8 mouse cellular contexts compared by ENCODE assay signal in genomic region chrX:169685131-169685530, GRCm38 (mm10). TPM values are rescaled to one million over a fixed set of nuclear protein-coding genes. Genes with fewer than 3 reads are reported as not detected.
DNase-seq lines count a peak whose midpoint lies in the region; ATAC-seq and TF ChIP-seq lines count a peak whose summit lies in the region.

Gene Mid1, plus strand, starts transcription at chrX:169685199.

- H3K9me3 ChIP-seq in CH12.LX (replicated peaks; ENCODE audit: low read length): no peaks in the 10 kb centered on the region
- no peaks in the 10 kb centered on the region for H3K9me3 ChIP-seq in forebrain, embryonic 13.5 days (replicated peaks)
- no peaks in the 10 kb centered on the region for H3K9me3 ChIP-seq in hindbrain, embryonic 15.5 days
- H3K9me3 ChIP-seq in liver, embryonic 11.5 days (ENCODE audit: control insufficient read depth, low read length): no peaks in the 10 kb centered on the region
- H3K9me3 ChIP-seq in neural tube, embryonic 12.5 days: no peaks in the 10 kb centered on the region

- ATAC-seq in forebrain, embryonic 13.5 days: no peak
- ATAC-seq in hindbrain, embryonic 15.5 days (ENCODE audit: low FRiP score, low read depth): no peak
- 0 out of 2 replicates have a peak, but pooled peaks have one; percentile 31 for ATAC-seq in liver, embryonic 11.5 days (replicated peaks; ENCODE audit: low FRiP score)
- no peak for ATAC-seq in neural tube, embryonic 12.5 days (ENCODE audit: low FRiP score, low read depth)

- 19% methylated on average over 10 of the region's 10 CpGs for WGBS in forebrain, embryonic 13.5 days
- 23% methylated on average over 10 of the region's 10 CpGs for WGBS in hindbrain, embryonic 15.5 days
- 13% methylated on average over 8 of the region's 10 CpGs for WGBS in liver, embryonic 11.5 days
- 17% methylated on average over 10 of the region's 10 CpGs for WGBS in neural tube, embryonic 12.5 days

- no peak within 1 kb of the TSS for H3K4me3 ChIP-seq in CH12.LX (replicated peaks in 1 of 3; ENCODE audit: low read depth in 2 of 3, low read length in 2 of 3, poor library complexity in 1 of 3)
- peak within 1 kb of the TSS; percentile 22 for H3K4me3 ChIP-seq in forebrain, embryonic 13.5 days
- peak within 1 kb of the TSS; percentile 27 for H3K4me3 ChIP-seq in hindbrain, embryonic 15.5 days
- H3K4me3 ChIP-seq in liver, embryonic 11.5 days (ENCODE audit: low read depth, low read length): peak within 1 kb of the TSS; percentile 31
- H3K4me3 ChIP-seq in neural tube, embryonic 12.5 days: no peak within 1 kb of the TSS

- H3K4me1 ChIP-seq in CH12.LX (ENCODE audit: control insufficient read depth in 1 of 2, insufficient read depth in 2 of 2): peaks cover 0 to 11% of the 10 kb centered on the region in 2 experiments; a peak in 1 of 4 replicates
- no peaks in the 10 kb centered on the region for H3K4me1 ChIP-seq in forebrain, embryonic 13.5 days
- no peaks in the 10 kb centered on the region for H3K4me1 ChIP-seq in hindbrain, embryonic 15.5 days (replicated peaks)
- H3K4me1 ChIP-seq in liver, embryonic 11.5 days (replicated peaks; ENCODE audit: control insufficient read depth, insufficient read depth, low read length): no peaks in the 10 kb centered on the region
- no peaks in the 10 kb centered on the region for H3K4me1 ChIP-seq in neural tube, embryonic 12.5 days

- in situ Hi-C loops in CH12.LX (cut with MboI; ENCODE audit: low pct_ligation_motif_present, low pct_unique_long_range_greater_than_20kb, low sequenced_read_pairs): no loop called here

- dilution Hi-C loops in CH12.LX (cut with MboI; ENCODE audit: extremely low pct_ligation_motif_present, extremely low pct_unique_long_range_greater_than_20kb, low sequenced_read_pairs): no loop called here

- no peak within 1 kb of the TSS for H3K27ac ChIP-seq in CH12.LX (ENCODE audit: insufficient read depth, low read depth)
- H3K27ac ChIP-seq in forebrain, embryonic 13.5 days: no peak within 1 kb of the TSS
- H3K27ac ChIP-seq in hindbrain, embryonic 15.5 days (replicated peaks): no peak within 1 kb of the TSS
- H3K27ac ChIP-seq in liver, embryonic 11.5 days (ENCODE audit: low read depth, low read length): no peak within 1 kb of the TSS
- H3K27ac ChIP-seq in neural tube, embryonic 12.5 days: no peak within 1 kb of the TSS

- TF ChIP-seq POLR2A in CH12.LX (IDR thresholded peaks at IDR 0.05; ENCODE audit: low read depth, low read length): no peak

- no peaks in the 10 kb centered on the region for H3K79me2 ChIP-seq in CH12.LX (replicated peaks; ENCODE audit: control insufficient read depth, extremely low read depth, insufficient read depth, poor library complexity, severe bottlenecking)

- DNase-seq in CH12.LX (ENCODE audit: extremely low read depth): no peak
- peak; percentile 22 for DNase-seq in adipocyte (ENCODE audit: low spot score)
- peak; percentile 32 for DNase-seq in liver, embryonic 11.5 days (ENCODE audit: low spot score)
- no peak for DNase-seq in spleen, adult 18-20 months
- DNase-seq in cerebellum, adult 9-11 months: no peak

- peak within 1 kb of the TSS; percentile 24; the same call in 1 of the 2 replicates for H3K4me2 ChIP-seq in CH12.LX (ENCODE audit: insufficient read depth, low read depth, poor library complexity, severe bottlenecking)
- peak within 1 kb of the TSS; percentile 52 for H3K4me2 ChIP-seq in forebrain, embryonic 13.5 days
- H3K4me2 ChIP-seq in hindbrain, embryonic 15.5 days: peak within 1 kb of the TSS; percentile 52
- peak within 1 kb of the TSS; percentile 43 for H3K4me2 ChIP-seq in liver, embryonic 11.5 days
- H3K4me2 ChIP-seq in neural tube, embryonic 12.5 days (replicated peaks): peak within 1 kb of the TSS; percentile 49

- H3K36me3 ChIP-seq in CH12.LX (replicated peaks in 1 of 2; ENCODE audit: control insufficient read depth in 1 of 2, insufficient read depth in 1 of 2, low read length in 1 of 2): no peaks in the 10 kb centered on the region
- H3K36me3 ChIP-seq in forebrain, embryonic 13.5 days (ENCODE audit: poor library complexity, severe bottlenecking): no peaks in the 10 kb centered on the region
- no peaks in the 10 kb centered on the region for H3K36me3 ChIP-seq in hindbrain, embryonic 15.5 days
- H3K36me3 ChIP-seq in liver, embryonic 11.5 days (ENCODE audit: control insufficient read depth, insufficient read depth, low read length): no peaks in the 10 kb centered on the region
- H3K36me3 ChIP-seq in neural tube, embryonic 12.5 days: no peaks in the 10 kb centered on the region

- H3K9ac ChIP-seq in CH12.LX (ENCODE audit: insufficient read depth, low read depth): no peak within 1 kb of the TSS
- H3K9ac ChIP-seq in forebrain, embryonic 13.5 days: no peak within 1 kb of the TSS
- no peak within 1 kb of the TSS for H3K9ac ChIP-seq in hindbrain, embryonic 15.5 days
- 0 out of 2 replicates have a peak within 1 kb of the TSS, but pooled peaks have one; percentile 20 for H3K9ac ChIP-seq in liver, embryonic 11.5 days (ENCODE audit: low read depth, low read length)
- no peak within 1 kb of the TSS for H3K9ac ChIP-seq in neural tube, embryonic 12.5 days

- no peak for TF ChIP-seq RAD21 in CH12.LX (IDR thresholded peaks at IDR 0.05; ENCODE audit: low read depth, low read length)

- no peak for TF ChIP-seq CTCF in CH12.LX (conservative IDR thresholded peaks at IDR 0.05 in 1 of 2, IDR thresholded peaks at IDR 0.05 in 1 of 2; ENCODE audit: low read depth in 2 of 2, low read length in 2 of 2)

- no peaks in the 10 kb centered on the region for H3K27me3 ChIP-seq in CH12.LX (replicated peaks)
- H3K27me3 ChIP-seq in forebrain, embryonic 13.5 days: peaks cover 8% of the 10 kb centered on the region; the same call in 1 of the 2 replicates
- H3K27me3 ChIP-seq in hindbrain, embryonic 15.5 days: 0 out of 2 replicates have a peak, but pooled peaks cover 6% of the 10 kb centered on the region
- H3K27me3 ChIP-seq in liver, embryonic 11.5 days (replicated peaks; ENCODE audit: control insufficient read depth, insufficient read depth, low read length): no peaks in the 10 kb centered on the region
- H3K27me3 ChIP-seq in neural tube, embryonic 12.5 days (replicated peaks): no peaks in the 10 kb centered on the region; the same call in 1 of the 2 replicates

- no peak for TF ChIP-seq EP300 in CH12.LX (IDR thresholded peaks at IDR 0.05; ENCODE audit: low read length)

TF ChIP-seq in CH12.LX, 34 proteins besides CTCF, POLR2A, EP300 and RAD21:
- TF ChIP-seq ETS1 (conservative IDR thresholded peaks at IDR 0.05; ENCODE audit: low read depth, low read length): no peak
- TF ChIP-seq MEF2A (IDR thresholded peaks at IDR 0.05; ENCODE audit: borderline replicate concordance, low read depth, low read length): no peak
- TF ChIP-seq SIN3A (IDR thresholded peaks at IDR 0.05; ENCODE audit: low read length): no peak
- no peak for TF ChIP-seq E2F4 (IDR thresholded peaks at IDR 0.05; ENCODE audit: insufficient replicate concordance, low read depth, low read length)
- TF ChIP-seq CHD1 (IDR thresholded peaks at IDR 0.05; ENCODE audit: low read depth, low read length): no peak
- TF ChIP-seq ZKSCAN1 (IDR thresholded peaks at IDR 0.05; ENCODE audit: borderline replicate concordance, low read depth, low read length): no peak
- TF ChIP-seq NRF1 (IDR thresholded peaks at IDR 0.05; ENCODE audit: low read depth, low read length): no peak
- no peak for TF ChIP-seq MYC (IDR thresholded peaks at IDR 0.05; ENCODE audit: low read depth, low read length)
TF ChIP-seq in CH12.LX: peak in this region for 0.

RNA-seq across cellular contexts. Expression of gene Mid1, which starts in this region (rescaled TPM):
- total RNA-seq in CH12.LX (2012; rRNA removed) (4.4 and 6.2 TPM in 2 replicates), CH12.LX (2014; rRNA removed) (2.0 and 3.3 TPM in 2 replicates)
- 12.1 and 15.0 TPM in 2 replicates for polyA plus RNA-seq in CH12.LX (2012; ENCODE audit: insufficient read length, low read depth)
- polyA plus RNA-seq in forebrain, embryonic 13.5 days (2015; fragmentation: Nextera tagmentation; extraction: Ambion mirVana): 11.7 and 14.5 TPM in 2 replicates
- polyA plus RNA-seq in hindbrain, embryonic 15.5 days (2015; fragmentation: Nextera tagmentation; extraction: Ambion mirVana): 5.6 and 6.4 TPM in 2 replicates
- 5.1 and 6.7 TPM in 2 replicates for polyA plus RNA-seq in liver, embryonic 11.5 days (2014; fragmentation: Nextera tagmentation; extraction: Ambion mirVana)
- 6.4 and 9.3 TPM in 2 replicates for polyA plus RNA-seq in neural tube, embryonic 12.5 days (2016; fragmentation: Nextera tagmentation; extraction: Ambion mirVana)

Comparison
In these comparisons a context has a peak if more than half of its experiments do, and no peak if none do; other contexts are left out.
1. DNase-seq: peak in adipocyte (single experiment) and liver, embryonic 11.5 days (single experiment); none in CH12.LX (single experiment), spleen, adult 18-20 months (0 of 2) and cerebellum, adult 9-11 months (single experiment).
2. H3K4me3 ChIP-seq: peak in forebrain, embryonic 13.5 days (single experiment), hindbrain, embryonic 15.5 days (single experiment) and liver, embryonic 11.5 days (single experiment); none in CH12.LX (0 of 3) and neural tube, embryonic 12.5 days (single experiment).
3. Peak in every context shown above with its lines, with median percentiles within 50 percentile points of each other: H3K4me2 ChIP-seq.